Mouse (Mus musculus) heart, postnatal 0 days (tissue): ENCODE data around the gene Ttll3.

Source experiments
- CTCF ChIP-seq: IDR thresholded peaks from 2 replicates; pipeline ENCODE4 v1.5.1; 2016; ENCODE audit warnings: antibody characterized with exemption, control low read depth, low read depth
- EP300 ChIP-seq: IDR thresholded peaks from 2 replicates; pipeline ENCODE4 v1.6.1; 2016; ENCODE audit warnings: antibody characterized with exemption, low read depth

DNA sequence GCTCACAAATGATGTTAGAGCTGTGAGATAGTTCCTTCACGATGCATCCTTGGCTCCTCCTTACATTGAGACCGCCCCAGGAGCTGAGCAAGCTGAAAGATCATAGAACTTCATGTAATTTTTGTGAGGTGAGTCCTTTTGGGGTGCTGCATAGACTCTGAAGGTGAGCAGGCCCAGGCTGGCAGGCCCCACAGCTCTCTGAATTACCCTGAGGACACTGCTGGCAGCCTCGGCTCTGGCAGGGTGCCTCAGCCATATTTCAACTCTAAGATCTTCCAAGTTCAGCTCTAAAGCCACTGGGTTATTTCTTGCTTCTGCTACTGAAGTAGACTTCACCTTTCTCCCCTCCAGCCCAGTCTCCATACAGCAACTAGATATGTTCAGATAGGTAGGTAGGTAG is 51.6 kb downstream of the Ttll3 start:
- TF ChIP-seq EP300 (no peak), CTCF (no peak)
